Mouse (Mus musculus) embryo, embryonic 11 days (tissue): ENCODE data around the gene Cnppd1.
A peak's percentile ranks its signal among the peaks of the same experiment; 100 is the strongest.

Experiments
- DNase-seq: peaks from one replicate; pipeline ENCODE4 v3.0.0-alpha.2; 2015

Cnppd1 gene

GRCm38 (mm10) chr1:75147411-75148135, 5.1 kb upstream of the Cnppd1 start:
- no peak for DNase-seq

GRCm38 (mm10) chr1:75145589-75145988, 3.1 kb upstream of the Cnppd1 start:
- DNase-seq, result no peak

GRCm38 (mm10) chr1:75141486-75142190, 873 bp downstream of the Cnppd1 start:
- peak; percentile 70 for DNase-seq

GRCm38 (mm10) chr1:75140601-75141190, 1.8 kb downstream of the Cnppd1 start:
- no peak for DNase-seq

- no peak for DNase-seq
These were observed 4.1 kb downstream of the Cnppd1 start for GRCm38 (mm10) chr1:75138448-75138847.

GRCm38 (mm10) chr1:75136730-75137129, 5.8 kb downstream of the Cnppd1 start:
- DNase-seq, result no peak

- no peak for DNase-seq
These were observed 6.2 kb downstream of the Cnppd1 start for GRCm38 (mm10) chr1:75136293-75136692.

- no peak for DNase-seq
These were observed 8.9 kb downstream of the Cnppd1 start, which contains the start of gene Slc23a3 for GRCm38 (mm10) chr1:75133421-75134207. Gene Slc23a3 (minus strand): TSS chr1:75133890.

- no peak for DNase-seq
These were observed 13.9 kb downstream of the Cnppd1 start for GRCm38 (mm10) chr1:75128641-75129040.

- DNase-seq, result no peak
These were observed 17.1 kb downstream of the Cnppd1 start for GRCm38 (mm10) chr1:75125418-75125817.

GRCm38 (mm10) chr1:75124346-75125321, 17.9 kb downstream of the Cnppd1 start, which contains the start of gene Nhej1:
Gene Nhej1 (minus strand): TSS chr1:75125200.
- peak; percentile 96 for DNase-seq

GRCm38 (mm10) chr1:75122211-75122610, 20.3 kb downstream of the Cnppd1 start:
- DNase-seq, result no peak
